Mouse (Mus musculus) kidney, postnatal 25 days (tissue): ENCODE measurements around the gene Tram2.

Source experiments
- DNase-seq, 2 experiments: peaks; one replicate each; pipeline ENCODE4 v3.0.0; 2021; ENCODE audit warnings: mixed read lengths in 2 of 2

The Tram2 gene

GRCm38 (mm10) chr1:20969642-20970041 lies 109.4 kb downstream of the Tram2 start:
- DNase-seq, result no peak

GRCm38 (mm10) chr1:20954876-20955275 lies 124.2 kb downstream of the Tram2 start:
- DNase-seq, result no peak

DNA sequence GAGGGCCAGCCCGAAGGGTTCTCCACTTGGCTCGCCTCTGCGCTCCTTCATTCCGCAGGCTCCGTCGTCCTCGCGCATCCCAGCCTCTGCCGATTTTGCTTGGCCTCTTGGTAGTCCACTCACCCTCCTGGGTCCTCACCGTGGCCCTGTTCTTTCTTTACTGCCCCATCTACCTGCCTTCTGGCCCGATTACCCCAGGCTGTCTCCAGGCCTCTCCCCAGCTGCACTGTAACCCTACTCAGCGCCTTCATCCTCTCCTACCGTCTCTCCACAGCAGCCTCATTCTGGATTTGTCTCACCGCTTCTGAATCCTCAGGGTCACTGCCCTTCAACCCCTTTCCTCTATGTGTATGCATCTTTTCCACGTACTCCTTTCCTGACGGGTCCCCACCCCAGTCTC lies 127.2 kb downstream of the Tram2 start:
- no peak for DNase-seq

- DNase-seq, result peak; percentile 94
These were observed 127.7 kb downstream of the Tram2 start, which contains the start of gene Efhc1 for GRCm38 (mm10) chr1:20951300-20951763. Gene Efhc1, plus strand, starts transcription at chr1:20951626.
